Mouse (Mus musculus) liver, embryonic 11.5 days (tissue): ENCODE results near the gene Inpp5k. TPM values are rescaled to one million over a fixed set of nuclear protein-coding genes. Genes with fewer than 3 reads are reported as not detected.
"Not testable (repeated sequence)": the region's sequence is repeated elsewhere in the genome, so short reads cannot be mapped to it uniquely, and the experiment has no call there.

Source experiments
- ATAC-seq: fragments of 200-750 bp; cut with Nextera tagmentation; replicated peaks from 2 replicates; pipeline ENCODE4 v1.8.0; 2017; ENCODE audit warnings: moderate number of reproducible peaks, mild to moderate bottlenecking, moderate TSS enrichment, moderate library complexity; ENCODE audit not compliant: low FRiP score
- DNase-seq: peaks from one replicate; pipeline ENCODE4 v3.0.0-alpha.2; 2017; ENCODE audit warnings: low spot score
- H3K27ac ChIP-seq: fragments of 300-500 bp; sonication (generic); 2 replicates; pipeline ENCODE4 v1.5.1; 2014; ENCODE audit warnings: mild to moderate bottlenecking, low read depth, low read length, control low read depth
- H3K27me3 ChIP-seq: fragments of 300-500 bp; sonication (generic); replicated peaks from 2 replicates; pipeline ENCODE4 v1.6.1; 2014; ENCODE audit warnings: low read length, mixed read lengths; ENCODE audit not compliant: control insufficient read depth, insufficient read depth
- H3K36me3 ChIP-seq: fragments of 300-500 bp; sonication (generic); 2 replicates; pipeline ENCODE4 v1.6.1; 2014; ENCODE audit warnings: mild to moderate bottlenecking, low read length, moderate library complexity, mixed read lengths; ENCODE audit not compliant: control insufficient read depth, insufficient read depth
- H3K4me1 ChIP-seq: fragments of 300-500 bp; sonication (generic); replicated peaks from 2 replicates; pipeline ENCODE4 v1.6.1; 2014; ENCODE audit warnings: low read length, mixed read lengths; ENCODE audit not compliant: control insufficient read depth, insufficient read depth
- H3K4me2 ChIP-seq: fragments of 300-500 bp; sonication (generic); 2 replicates; pipeline ENCODE4 v1.6.1; 2014; ENCODE audit warnings: mild to moderate bottlenecking, control low read depth, moderate library complexity
- H3K4me3 ChIP-seq: fragments of 300-500 bp; sonication (generic); 2 replicates; pipeline ENCODE4 v1.5.1; 2014; ENCODE audit warnings: low read depth, low read length, control low read depth
- H3K9ac ChIP-seq: fragments of 300-500 bp; sonication (generic); 2 replicates; pipeline ENCODE4 v1.6.1; 2014; ENCODE audit warnings: low read depth, low read length, control low read depth
- H3K9me3 ChIP-seq: fragments of 300-500 bp; sonication (generic); 2 replicates; pipeline ENCODE4 v1.6.1; 2016; ENCODE audit warnings: low read length, inconsistent platforms, mixed read lengths; ENCODE audit not compliant: control insufficient read depth
- WGBS: fragments of 180-500 bp; shearing (Covaris S2); extraction: QIAGEN DNeasy Blood & Tissue Kit; methylation state at CpG from one replicate; pipeline ENCODE4 v1.1.7; 2014; 5-methylcytosine and 5-hydroxymethylcytosine counted together
- polyA plus RNA-seq: library from polyadenylated mRNA; unstranded; fragments of >200 nt; fragmentation: Nextera tagmentation; extraction: Ambion mirVana; gene quantifications from 2 replicates; pipeline ENCODE4 v1.2.1, GENCODE M21; 2014

Gene Inpp5k
- polyA plus RNA-seq, 1 experiment from 2014 or later = 21.9 TPM

DNA sequence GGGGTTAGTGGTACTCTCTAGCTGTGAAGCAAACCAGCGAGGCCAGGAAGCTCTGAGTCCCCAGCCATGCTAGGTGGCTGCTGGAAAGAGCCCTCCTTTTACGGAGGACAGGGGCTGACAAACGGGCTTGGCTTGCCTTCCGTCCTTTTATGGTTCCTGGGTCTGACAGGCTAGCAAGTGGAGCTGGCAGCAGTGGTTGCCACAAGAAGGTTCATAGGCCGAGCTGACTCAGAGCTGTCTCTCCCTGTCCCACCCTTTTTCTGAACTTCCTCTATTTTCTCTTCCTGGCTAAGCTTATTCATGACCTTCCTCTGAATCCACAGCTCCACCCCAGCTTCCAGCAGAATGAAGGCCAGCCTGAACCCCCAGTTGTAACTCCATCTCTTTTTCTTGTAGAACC, 38.2 kb upstream of the Inpp5k start:
- DNase-seq (no peak), ATAC-seq (no peak)
- no peak overlapping the region for H3K4me3 ChIP-seq
- H3K9ac ChIP-seq = no peak overlapping the region
- no peaks in the 10 kb centered on the region for H3K9me3 ChIP-seq
- no peaks in the 10 kb centered on the region for H3K27me3 ChIP-seq
- 61% methylated on average over 5 of the region's 5 CpGs for WGBS
- no peak overlapping the region; the same call in 1 of the 2 replicates for H3K27ac ChIP-seq
- peaks cover 19% of the 10 kb centered on the region for H3K36me3 ChIP-seq
- H3K4me1 ChIP-seq = peaks cover 17% of the 10 kb centered on the region
- peak overlapping the region; percentile 31 for H3K4me2 ChIP-seq

DNA sequence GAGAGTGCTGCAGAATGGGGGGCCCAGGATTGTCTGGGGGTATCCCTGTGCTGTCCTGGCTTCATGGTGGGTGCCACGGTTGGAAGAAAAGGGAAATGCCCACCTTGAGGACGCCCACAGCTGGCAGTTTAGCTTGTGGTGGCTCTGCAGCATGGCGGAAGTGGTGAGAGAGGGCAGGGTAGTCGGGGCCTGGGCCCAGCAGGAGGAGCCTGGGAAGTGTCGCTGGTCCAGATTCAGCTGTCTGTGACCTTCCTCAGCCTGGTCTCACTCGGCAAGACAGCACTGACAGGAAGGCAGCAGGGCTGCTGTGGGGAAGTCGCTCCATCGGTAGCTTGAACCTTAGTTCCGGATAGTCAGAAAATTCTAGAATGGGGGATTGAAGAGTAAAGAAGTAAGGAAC, 36.4 kb upstream of the Inpp5k start:
- Histone ChIP-seq H3K9me3 (no peaks in the 10 kb centered on the region), H3K9ac (no peak overlapping the region), H3K36me3 (peaks cover 28% of the 10 kb centered on the region), H3K4me3 (no peak overlapping the region), H3K4me2 (no peak overlapping the region), H3K4me1 (peaks cover 7% of the 10 kb centered on the region; the same call in 1 of the 2 replicates), H3K27ac (no peak overlapping the region), H3K27me3 (no peaks in the 10 kb centered on the region)
- DNase-seq = no peak
- 78% methylated on average over 9 of the region's 9 CpGs for WGBS
- ATAC-seq = no peak

DNA sequence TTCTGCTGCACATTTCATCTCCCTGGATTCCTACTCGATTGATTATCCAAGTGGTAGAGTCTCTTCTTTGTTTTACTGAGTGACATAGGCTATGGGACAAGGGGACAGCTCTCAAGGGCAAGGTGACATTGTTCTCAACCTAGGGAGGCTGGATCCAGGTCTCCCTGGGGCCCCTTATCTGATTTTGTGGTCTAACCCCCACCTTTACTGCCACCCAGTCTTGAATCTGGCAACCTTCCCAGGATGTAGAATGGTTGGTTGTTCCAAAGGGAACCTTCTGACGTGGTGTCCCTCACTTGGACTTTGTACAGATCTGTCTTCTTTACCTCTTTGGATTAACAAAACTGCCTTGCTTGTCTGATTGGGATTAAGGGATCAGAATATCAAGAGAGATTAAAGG, 35.4 kb upstream of the Inpp5k start:
- Histone ChIP-seq H3K27ac (no peak overlapping the region), H3K27me3 (no peaks in the 10 kb centered on the region), H3K9me3 (no peaks in the 10 kb centered on the region), H3K4me2 (no peak overlapping the region), H3K9ac (no peak overlapping the region), H3K4me3 (no peak overlapping the region), H3K4me1 (peaks cover 6% of the 10 kb centered on the region; the same call in 1 of the 2 replicates), H3K36me3 (peaks cover 32% of the 10 kb centered on the region)
- ATAC-seq (no peak), DNase-seq (no peak)
- 89% methylated on average over 2 of the region's 2 CpGs for WGBS

DNA sequence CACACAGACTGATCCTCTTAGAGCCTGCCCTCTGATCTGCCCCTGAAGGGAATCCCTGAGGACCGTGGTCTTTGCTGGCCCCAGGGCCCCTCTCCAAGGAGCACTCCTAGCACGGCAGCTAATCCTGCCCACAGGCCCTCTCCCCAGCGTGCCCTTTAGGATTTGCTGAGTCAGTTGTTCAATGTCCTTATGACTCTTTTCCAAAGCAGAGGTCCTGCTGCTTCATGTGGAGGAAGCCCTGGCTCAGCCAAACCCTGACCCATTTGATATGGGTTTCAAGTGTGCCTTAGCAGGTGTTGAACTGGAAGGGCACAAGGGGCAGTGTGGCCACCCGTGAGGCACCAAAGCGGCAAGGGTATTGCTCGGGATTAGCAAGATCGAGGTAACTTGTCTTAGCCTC, 35.0 kb upstream of the Inpp5k start:
- H3K4me2 ChIP-seq = no peak overlapping the region
- no peaks in the 10 kb centered on the region for H3K9me3 ChIP-seq
- no peaks in the 10 kb centered on the region for H3K27me3 ChIP-seq
- no peak overlapping the region for H3K27ac ChIP-seq
- peaks cover 36% of the 10 kb centered on the region for H3K36me3 ChIP-seq
- no peak for ATAC-seq
- no peak for DNase-seq
- H3K9ac ChIP-seq = no peak overlapping the region
- H3K4me1 ChIP-seq = peaks cover 6% of the 10 kb centered on the region; the same call in 1 of the 2 replicates
- 81% methylated on average over 7 of the region's 7 CpGs for WGBS
- H3K4me3 ChIP-seq = no peak overlapping the region

DNA sequence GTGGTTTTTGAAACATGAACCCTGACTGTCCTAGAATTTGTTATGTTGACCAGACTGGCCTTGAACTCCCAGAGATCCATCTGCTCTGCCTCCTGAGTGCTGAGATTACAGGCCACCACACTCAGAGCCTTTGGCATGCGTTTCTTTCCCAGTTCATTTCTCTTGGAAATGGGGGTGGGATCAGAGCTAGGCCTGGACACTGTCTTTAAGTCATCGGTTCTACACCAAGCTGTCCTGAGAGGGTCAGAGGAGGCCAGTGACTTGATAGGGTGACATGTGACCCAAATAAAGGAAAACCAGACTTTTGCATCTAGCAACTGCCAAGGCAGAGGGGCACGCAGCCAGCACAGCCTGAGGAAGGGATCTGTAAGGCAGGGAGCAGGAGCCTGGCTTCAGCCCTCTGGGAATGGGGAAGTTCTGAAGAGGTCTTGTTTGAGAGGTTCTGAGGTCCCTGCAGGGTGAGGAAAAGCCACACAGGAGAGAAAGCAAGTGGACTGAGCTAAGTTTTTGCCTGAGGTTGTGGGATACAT, 34.0 kb upstream of the Inpp5k start:
- H3K9ac ChIP-seq = no peak overlapping the region
- H3K36me3 ChIP-seq = peaks cover 45% of the 10 kb centered on the region
- H3K27me3 ChIP-seq = no peaks in the 10 kb centered on the region
- ATAC-seq (no peak), DNase-seq (no peak)
- H3K4me1 ChIP-seq = peaks cover 5% of the 10 kb centered on the region; the same call in 1 of the 2 replicates
- no peak overlapping the region for H3K27ac ChIP-seq
- no peak overlapping the region for H3K4me3 ChIP-seq
- H3K4me2 ChIP-seq = no peak overlapping the region
- WGBS = 78% methylated on average over 3 of the region's 3 CpGs
- no peaks in the 10 kb centered on the region for H3K9me3 ChIP-seq

DNA sequence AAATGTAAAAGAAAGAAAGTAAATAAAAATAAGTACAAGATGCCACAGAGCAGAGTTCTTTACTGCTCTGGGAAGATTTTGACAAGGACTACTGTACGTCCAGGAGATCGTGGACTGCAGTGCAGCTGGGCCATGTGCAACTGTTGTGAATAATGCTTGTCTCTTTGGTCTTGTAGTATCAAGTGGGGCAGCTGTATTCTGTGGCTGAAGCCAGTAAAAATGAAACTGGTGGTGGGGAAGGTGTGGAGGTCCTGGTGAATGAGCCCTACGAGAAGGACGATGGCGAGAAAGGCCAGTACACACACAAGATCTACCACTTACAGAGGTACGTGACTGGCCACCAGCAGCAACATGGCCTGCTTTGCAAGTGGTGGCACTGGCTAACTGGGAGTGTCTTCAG, 32.8 kb upstream of the Inpp5k start:
- Histone ChIP-seq H3K4me2 (no peak overlapping the region), H3K27me3 (no peaks in the 10 kb centered on the region), H3K36me3 (peaks cover 41% of the 10 kb centered on the region), H3K4me1 (peaks cover 3% of the 10 kb centered on the region; the same call in 1 of the 2 replicates), H3K9ac (no peak overlapping the region), H3K4me3 (no peak overlapping the region), H3K9me3 (no peaks in the 10 kb centered on the region), H3K27ac (no peak overlapping the region)
- WGBS = 96% methylated on average over 6 of the region's 6 CpGs
- DNase-seq (no peak), ATAC-seq (no peak)

DNA sequence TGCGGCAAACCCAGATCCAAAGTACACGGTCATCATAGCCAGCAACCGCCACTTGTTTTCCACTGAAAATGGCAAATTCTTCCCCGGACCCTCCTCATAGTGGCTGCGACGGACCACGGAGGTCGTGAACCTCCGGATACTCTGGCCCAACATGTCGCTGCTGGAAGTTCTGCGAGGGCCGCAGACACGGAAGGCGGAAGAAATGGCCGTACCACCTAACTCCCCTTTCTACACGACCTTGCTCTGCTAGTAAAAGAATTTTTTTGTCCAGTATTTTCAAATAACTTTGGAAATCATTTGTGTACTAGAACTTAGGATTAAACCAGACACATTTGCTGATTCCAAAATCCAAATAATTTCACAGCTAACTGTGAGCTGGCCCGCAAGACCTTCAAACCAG, 31.0 kb upstream of the Inpp5k start:
- not testable (repeated sequence) for H3K4me2 ChIP-seq, H3K9me3 ChIP-seq, H3K9ac ChIP-seq, H3K4me3 ChIP-seq, H3K4me1 ChIP-seq, ATAC-seq, H3K27me3 ChIP-seq, DNase-seq, H3K27ac ChIP-seq
- 94% methylated on average over 17 of the region's 17 CpGs for WGBS
- peaks cover 42% of the 10 kb centered on the region for H3K36me3 ChIP-seq

DNA sequence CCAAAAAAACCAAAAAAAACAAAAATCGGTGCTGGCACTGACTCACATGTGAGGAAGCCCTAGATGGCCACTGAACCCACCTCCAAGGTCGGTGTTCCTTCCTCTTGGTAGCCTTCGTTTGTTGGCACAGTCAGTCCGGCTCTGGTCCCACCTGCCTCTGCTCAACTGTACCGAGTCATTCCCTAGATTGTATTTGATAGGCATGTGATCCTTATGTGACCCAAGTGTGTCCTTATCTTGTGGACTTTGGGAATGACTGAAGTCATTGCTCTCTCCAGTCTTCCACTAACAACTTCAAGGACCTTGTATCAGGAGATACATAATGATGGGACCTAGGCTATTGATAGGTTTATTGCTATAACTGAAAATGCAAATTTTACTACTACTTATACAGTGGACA, 26.0 kb upstream of the Inpp5k start:
- no peak overlapping the region for H3K27ac ChIP-seq
- H3K9me3 ChIP-seq = no peaks in the 10 kb centered on the region
- no peak overlapping the region for H3K4me3 ChIP-seq
- ATAC-seq (no peak), DNase-seq (no peak)
- H3K4me2 ChIP-seq = no peak overlapping the region
- H3K36me3 ChIP-seq = peaks cover 39% of the 10 kb centered on the region
- 82% methylated on average over 5 of the region's 5 CpGs for WGBS
- H3K9ac ChIP-seq = no peak overlapping the region
- H3K4me1 ChIP-seq = peaks cover 4% of the 10 kb centered on the region
- no peaks in the 10 kb centered on the region for H3K27me3 ChIP-seq

DNA sequence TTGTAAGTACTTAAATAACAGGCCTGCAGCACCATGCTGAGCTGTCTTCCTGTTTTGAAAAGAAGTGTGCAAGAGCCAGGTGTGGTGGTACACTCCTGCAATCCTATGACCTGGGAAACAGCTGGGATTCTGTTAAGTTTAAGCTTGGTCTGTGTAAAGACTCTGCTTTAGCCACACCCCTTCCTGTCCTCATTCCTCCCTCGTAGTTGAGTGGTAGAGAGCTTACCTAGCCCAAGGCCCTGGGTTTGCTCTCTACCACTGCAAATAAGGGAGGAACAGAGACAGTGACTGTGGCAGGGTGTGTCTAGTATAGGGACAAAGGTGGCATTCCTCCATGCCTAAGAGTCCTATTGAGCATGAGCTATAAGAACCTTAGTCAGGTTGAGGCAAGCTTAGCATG, 25.5 kb upstream of the Inpp5k start:
- Histone ChIP-seq H3K4me2 (no peak overlapping the region), H3K27ac (no peak overlapping the region), H3K27me3 (no peaks in the 10 kb centered on the region), H3K9ac (no peak overlapping the region), H3K4me3 (no peak overlapping the region), H3K4me1 (peaks cover 4% of the 10 kb centered on the region), H3K9me3 (no peaks in the 10 kb centered on the region), H3K36me3 (peaks cover 38% of the 10 kb centered on the region)
- DNase-seq = no peak
- no peak for ATAC-seq
- WGBS = 40% methylated on average over 1 of the region's 1 CpGs
